Mouse (Mus musculus): Measurements from ENCODE around the gene Olfr376. TPM values are rescaled to one million over a fixed set of nuclear protein-coding genes. Genes with fewer than 3 reads are reported as not detected.

Gene Olfr376
- polyA plus RNA-seq, 1 experiment from 2014 or later = not detected

Other genes starting within 250 kb of the Olfr376 start
- gene Haspin, start 233.0 kb upstream of the Olfr376 start, polyA plus RNA-seq (2016; fragmentation: Nextera tagmentation; extraction: Ambion mirVana) = 18.4 and 18.5 TPM in 2 replicates
- gene P2rx5, start 210.8 kb upstream of the Olfr376 start, polyA plus RNA-seq (2016; fragmentation: Nextera tagmentation; extraction: Ambion mirVana) = 0.32 and 0.54 TPM in 2 replicates
- 108 and 110 TPM in 2 replicates for gene Emc6, start 194.2 kb upstream of the Olfr376 start, polyA plus RNA-seq (2016; fragmentation: Nextera tagmentation; extraction: Ambion mirVana)
- 44.2 and 44.5 TPM in 2 replicates for gene Tax1bp3, start 194.2 kb upstream of the Olfr376 start, polyA plus RNA-seq (2016; fragmentation: Nextera tagmentation; extraction: Ambion mirVana)
- 7.5 and 8.2 TPM in 2 replicates for gene Ctns, start 172.2 kb upstream of the Olfr376 start, polyA plus RNA-seq (2016; fragmentation: Nextera tagmentation; extraction: Ambion mirVana)
- gene Shpk, start 171.8 kb upstream of the Olfr376 start, polyA plus RNA-seq (2016; fragmentation: Nextera tagmentation; extraction: Ambion mirVana) = 2.1 and 2.3 TPM in 2 replicates
- gene Trpv1, start 137.0 kb upstream of the Olfr376 start, polyA plus RNA-seq (2016; fragmentation: Nextera tagmentation; extraction: Ambion mirVana) = not detected in 2 replicates
- gene Trpv3, start 103.9 kb upstream of the Olfr376 start, polyA plus RNA-seq (2016; fragmentation: Nextera tagmentation; extraction: Ambion mirVana) = not detected in 2 replicates
- gene Aspa, start 41.6 kb upstream of the Olfr376 start, polyA plus RNA-seq (2016; fragmentation: Nextera tagmentation; extraction: Ambion mirVana) = 1.1 and 1.2 TPM in 2 replicates
- gene Gm49340, start 41.5 kb upstream of the Olfr376 start, polyA plus RNA-seq (2016; fragmentation: Nextera tagmentation; extraction: Ambion mirVana) = not detected in 2 replicates
- gene Spata22, start 41.5 kb upstream of the Olfr376 start, polyA plus RNA-seq (2016; fragmentation: Nextera tagmentation; extraction: Ambion mirVana) = 1.0 and 1.9 TPM in 2 replicates
- not detected in 2 replicates for gene Olfr20, start 20.5 kb upstream of the Olfr376 start, polyA plus RNA-seq (2016; fragmentation: Nextera tagmentation; extraction: Ambion mirVana)
- gene Olfr1, start 28.4 kb downstream of the Olfr376 start, polyA plus RNA-seq (2016; fragmentation: Nextera tagmentation; extraction: Ambion mirVana) = not detected in 2 replicates
- not detected in 2 replicates for gene Olfr378, start 57.2 kb downstream of the Olfr376 start, polyA plus RNA-seq (2016; fragmentation: Nextera tagmentation; extraction: Ambion mirVana)
- not detected in 2 replicates for gene Olfr380, start 86.3 kb downstream of the Olfr376 start, polyA plus RNA-seq (2016; fragmentation: Nextera tagmentation; extraction: Ambion mirVana)
- gene Olfr381, start 120.4 kb downstream of the Olfr376 start, polyA plus RNA-seq (2016; fragmentation: Nextera tagmentation; extraction: Ambion mirVana) = not detected in 2 replicates
- gene Olfr382, start 146.0 kb downstream of the Olfr376 start, polyA plus RNA-seq (2016; fragmentation: Nextera tagmentation; extraction: Ambion mirVana) = not detected in 2 replicates
- not detected in 2 replicates for gene Olfr385, start 221.8 kb downstream of the Olfr376 start, polyA plus RNA-seq (2016; fragmentation: Nextera tagmentation; extraction: Ambion mirVana)
- gene Olfr384, start 227.3 kb downstream of the Olfr376 start, polyA plus RNA-seq (2016; fragmentation: Nextera tagmentation; extraction: Ambion mirVana) = not detected in 2 replicates

All from liver, embryonic 12.5 days (tissue).